Mouse (Mus musculus): ENCODE results near the gene Tmem38a. TPM values are rescaled to one million over a fixed set of nuclear protein-coding genes. Genes with fewer than 3 reads are reported as not detected.

The Tmem38a gene
- total and polyA plus RNA-seq, 3 experiments = 0.92 to 3.0 TPM; not detected in 1

- TF ChIP-seq MXI1 (IDR thresholded peaks at IDR 0.05; ENCODE audit: low read depth, low read length) = no peak
- TF ChIP-seq RAD21 (IDR thresholded peaks at IDR 0.05; ENCODE audit: low read depth, low read length) = no peak
- no peak for TF ChIP-seq BHLHE40 (IDR thresholded peaks at IDR 0.05; ENCODE audit: borderline replicate concordance, low read depth, low read length)
- TF ChIP-seq UBTF (IDR thresholded peaks at IDR 0.05; ENCODE audit: borderline replicate concordance, insufficient read depth, low read depth, low read length) = peak; percentile 98
- no peak for TF ChIP-seq CTCF (IDR thresholded peaks at IDR 0.05 in 2 of 3, conservative IDR thresholded peaks at IDR 0.05 in 1 of 3; ENCODE audit: control insufficient read depth in 1 of 3, insufficient read depth in 1 of 3, low read depth in 2 of 3, low read length in 3 of 3, poor library complexity in 1 of 3, severe bottlenecking in 1 of 3)
- no peak; the same call in 1 of the 2 replicates for TF ChIP-seq SIN3A (IDR thresholded peaks at IDR 0.05; ENCODE audit: low read length)
- TF ChIP-seq POLR2AphosphoS5 (IDR thresholded peaks at IDR 0.05; ENCODE audit: borderline replicate concordance, low read depth, low read length) = no peak
- Histone ChIP-seq H3K79me2 (ENCODE audit: control insufficient read depth, insufficient read depth, low read length, poor library complexity) (peaks cover 62% of the 10 kb centered on the region), H3K4me1 (ENCODE audit: control insufficient read depth in 1 of 2, insufficient read depth in 2 of 2, low read length in 2 of 2) (peaks cover 4 to 11% of the 10 kb centered on the region in 2 experiments), H3K9ac (ENCODE audit: control insufficient read depth, low read depth, low read length, poor library complexity, severe bottlenecking) (peak overlapping the region; percentile 90), H3K27me3 (ENCODE audit: control insufficient read depth in 1 of 2, insufficient read depth in 2 of 2, low read length in 2 of 2) (no peaks in the 10 kb centered on the region), H3K36me3 (ENCODE audit: control insufficient read depth in 1 of 2, insufficient read depth in 2 of 2, low read length in 2 of 2) (peaks cover 7 to 32% of the 10 kb centered on the region in 2 experiments), H3K27ac (ENCODE audit: control insufficient read depth, low read depth, low read length) (peak overlapping the region; percentile 32), H3K9me3 (replicated peaks; ENCODE audit: insufficient read depth, low read length) (no peaks in the 10 kb centered on the region), H3K4me3 (ENCODE audit: control insufficient read depth in 1 of 2, insufficient read depth in 1 of 2, low read depth in 2 of 2, low read length in 2 of 2) (peak overlapping the region; percentile 77 to 87)
- peak; percentile 40 for DNase-seq (ENCODE audit: low read depth, low spot score)
Observed at GRCm38 (mm10) chr8:72547122-72547801, 24.6 kb upstream of the Tmem38a start.

GRCm38 (mm10) chr8:72547802-72548643, 23.8 kb upstream of the Tmem38a start, which contains the start of gene Med26:
TSS of gene Med26 (minus strand) at chr8:72548270.
- H3K27me3 ChIP-seq (ENCODE audit: control insufficient read depth in 1 of 2, insufficient read depth in 2 of 2, low read length in 2 of 2) = no peaks in the 10 kb centered on the region
- peaks cover 55% of the 10 kb centered on the region for H3K79me2 ChIP-seq (ENCODE audit: control insufficient read depth, insufficient read depth, low read length, poor library complexity)
- peaks cover 7 to 35% of the 10 kb centered on the region in 2 experiments for H3K36me3 ChIP-seq (ENCODE audit: control insufficient read depth in 1 of 2, insufficient read depth in 2 of 2, low read length in 2 of 2)
- H3K9ac ChIP-seq (ENCODE audit: control insufficient read depth, low read depth, low read length, poor library complexity, severe bottlenecking) = peak within 1 kb of the TSS; percentile 90
- H3K4me3 ChIP-seq (ENCODE audit: control insufficient read depth in 1 of 2, insufficient read depth in 1 of 2, low read depth in 2 of 2, low read length in 2 of 2) = peak within 1 kb of the TSS; percentile 77 to 87
- peak within 1 kb of the TSS; percentile 81 for H3K27ac ChIP-seq (ENCODE audit: control insufficient read depth, low read depth, low read length)
- DNase-seq (ENCODE audit: low read depth, low spot score) = peak; percentile 99
- no peaks in the 10 kb centered on the region for H3K9me3 ChIP-seq (replicated peaks; ENCODE audit: insufficient read depth, low read length)
- peaks cover 7 to 11% of the 10 kb centered on the region in 2 experiments for H3K4me1 ChIP-seq (ENCODE audit: control insufficient read depth in 1 of 2, insufficient read depth in 2 of 2, low read length in 2 of 2)
- TF ChIP-seq ZC3H11A (IDR thresholded peaks at IDR 0.05; ENCODE audit: low read depth, low read length) (no peak), ZKSCAN1 (IDR thresholded peaks at IDR 0.05; ENCODE audit: low read depth, low read length) (no peak), E2F4 (IDR thresholded peaks at IDR 0.05; ENCODE audit: borderline replicate concordance, low read depth, low read length) (no peak), TAL1 (IDR thresholded peaks at IDR 0.05; ENCODE audit: low read length) (no peak), MYB (IDR thresholded peaks at IDR 0.05; ENCODE audit: low read depth, low read length) (peak; percentile 98), POLR2A (IDR thresholded peaks at IDR 0.05; ENCODE audit: control insufficient read depth in 1 of 2, insufficient read depth in 1 of 2, low read depth in 1 of 2, low read length in 2 of 2, poor library complexity in 1 of 2) (peak; percentile 82 to 86), USF1 (IDR thresholded peaks at IDR 0.05; ENCODE audit: low read depth, low read length) (no peak), MXI1 (IDR thresholded peaks at IDR 0.05; ENCODE audit: low read depth, low read length) (peak; percentile 62), TBP (IDR thresholded peaks at IDR 0.05; ENCODE audit: low read depth, low read length) (peak; percentile 54; the same call in 1 of the 2 replicates), UBTF (IDR thresholded peaks at IDR 0.05; ENCODE audit: borderline replicate concordance, insufficient read depth, low read depth, low read length) (no peak), MEF2A (IDR thresholded peaks at IDR 0.05; ENCODE audit: extremely low read depth, insufficient replicate concordance, low read depth, low read length, poor library complexity, severe bottlenecking) (no peak), MAZ (IDR thresholded peaks at IDR 0.05; ENCODE audit: low read depth, low read length) (peak; percentile 92), SMC3 (IDR thresholded peaks at IDR 0.05; ENCODE audit: low read depth, low read length) (no peak), HCFC1 (IDR thresholded peaks at IDR 0.05; ENCODE audit: low read depth, low read length) (peak; percentile 86), GABPA (IDR thresholded peaks at IDR 0.05; ENCODE audit: low read depth, low read length) (no peak), EP300 (IDR thresholded peaks at IDR 0.05; ENCODE audit: low read depth in 1 of 2, low read length in 2 of 2) (peak in 1 of 2 experiments; percentile 56; a peak in 2 of 4 replicates), RCOR1 (IDR thresholded peaks at IDR 0.05; ENCODE audit: low read depth, low read length) (no peak), TCF12 (IDR thresholded peaks at IDR 0.05; ENCODE audit: low read depth, low read length) (peak; percentile 66), MAFK (IDR thresholded peaks at IDR 0.05; ENCODE audit: borderline replicate concordance, low read depth, low read length) (no peak), NRF1 (IDR thresholded peaks at IDR 0.05; ENCODE audit: insufficient read depth, low read depth, low read length, poor library complexity, severe bottlenecking) (peak; percentile 92), BHLHE40 (IDR thresholded peaks at IDR 0.05; ENCODE audit: borderline replicate concordance, low read depth, low read length) (no peak), POLR2AphosphoS2 (IDR thresholded peaks at IDR 0.05; ENCODE audit: low read length) (peak; percentile 70), NELFE (IDR thresholded peaks at IDR 0.05; ENCODE audit: low read depth, low read length) (peak; percentile 92), SIN3A (IDR thresholded peaks at IDR 0.05; ENCODE audit: low read length) (peak; percentile 91)

Measured in MEL (cell line).